Mouse (Mus musculus) hindbrain, embryonic 16.5 days (tissue): ENCODE results near the gene Crcp. TPM values are rescaled to one million over a fixed set of nuclear protein-coding genes. Genes with fewer than 3 reads are reported as not detected.

ENCODE experiments used
- ATAC-seq: fragments of 200-750 bp; cut with Nextera tagmentation; 2 replicates; pipeline ENCODE4 v1.8.0; 2017; ENCODE audit warnings: moderate TSS enrichment, moderate library complexity
- H3K27ac ChIP-seq: fragments of 300-500 bp; sonication (generic); 2 replicates; pipeline ENCODE4 v1.5.1; 2014; ENCODE audit warnings: low read depth, mild to moderate bottlenecking, control low read depth, low read length, moderate library complexity
- H3K27me3 ChIP-seq: fragments of 300-500 bp; sonication (generic); replicated peaks from 2 replicates; pipeline ENCODE4 v1.6.1; 2014; ENCODE audit warnings: low read length; ENCODE audit not compliant: control insufficient read depth, insufficient read depth
- H3K36me3 ChIP-seq: fragments of 300-500 bp; sonication (generic); 2 replicates; pipeline ENCODE4 v1.6.1; 2014; ENCODE audit warnings: mild to moderate bottlenecking, low read length, moderate library complexity, mixed read lengths; ENCODE audit not compliant: control insufficient read depth, insufficient read depth
- H3K4me1 ChIP-seq: fragments of 300-500 bp; sonication (generic); 2 replicates; pipeline ENCODE4 v1.6.1; 2014; ENCODE audit warnings: low read depth, low read length; ENCODE audit not compliant: control insufficient read depth, insufficient read depth
- H3K4me2 ChIP-seq: fragments of 300-500 bp; sonication (generic); 2 replicates; pipeline ENCODE4 v1.6.1; 2014; ENCODE audit warnings: mild to moderate bottlenecking, low read length, control low read depth, moderate library complexity
- H3K4me3 ChIP-seq: fragments of 300-500 bp; sonication (generic); 2 replicates; pipeline ENCODE4 v1.5.1; 2014; ENCODE audit warnings: mild to moderate bottlenecking, low read length, control low read depth, moderate library complexity
- H3K9ac ChIP-seq: fragments of 300-500 bp; sonication (generic); 2 replicates; pipeline ENCODE4 v1.6.1; 2014; ENCODE audit warnings: low read depth, mild to moderate bottlenecking, control low read depth, low read length, moderate library complexity
- H3K9me3 ChIP-seq: fragments of 300-500 bp; sonication (generic); 2 replicates; pipeline ENCODE4 v1.6.1; 2014; ENCODE audit warnings: mild to moderate bottlenecking, low read length, moderate library complexity; ENCODE audit not compliant: control insufficient read depth
- WGBS: fragments of 180-500 bp; shearing (Covaris S2); extraction: QIAGEN DNeasy Blood & Tissue Kit; methylation state at CpG from one replicate; pipeline ENCODE4 v1.1.7; 2014; 5-methylcytosine and 5-hydroxymethylcytosine counted together
- polyA plus RNA-seq: library from polyadenylated mRNA; unstranded; fragments of >200 nt; fragmentation: Nextera tagmentation; extraction: Ambion mirVana; gene quantifications from 2 replicates; pipeline ENCODE4 v1.2.1, GENCODE M21; 2015

Gene Crcp
- polyA plus RNA-seq, result 78.0 and 92.1 TPM in 2 replicates

DNA sequence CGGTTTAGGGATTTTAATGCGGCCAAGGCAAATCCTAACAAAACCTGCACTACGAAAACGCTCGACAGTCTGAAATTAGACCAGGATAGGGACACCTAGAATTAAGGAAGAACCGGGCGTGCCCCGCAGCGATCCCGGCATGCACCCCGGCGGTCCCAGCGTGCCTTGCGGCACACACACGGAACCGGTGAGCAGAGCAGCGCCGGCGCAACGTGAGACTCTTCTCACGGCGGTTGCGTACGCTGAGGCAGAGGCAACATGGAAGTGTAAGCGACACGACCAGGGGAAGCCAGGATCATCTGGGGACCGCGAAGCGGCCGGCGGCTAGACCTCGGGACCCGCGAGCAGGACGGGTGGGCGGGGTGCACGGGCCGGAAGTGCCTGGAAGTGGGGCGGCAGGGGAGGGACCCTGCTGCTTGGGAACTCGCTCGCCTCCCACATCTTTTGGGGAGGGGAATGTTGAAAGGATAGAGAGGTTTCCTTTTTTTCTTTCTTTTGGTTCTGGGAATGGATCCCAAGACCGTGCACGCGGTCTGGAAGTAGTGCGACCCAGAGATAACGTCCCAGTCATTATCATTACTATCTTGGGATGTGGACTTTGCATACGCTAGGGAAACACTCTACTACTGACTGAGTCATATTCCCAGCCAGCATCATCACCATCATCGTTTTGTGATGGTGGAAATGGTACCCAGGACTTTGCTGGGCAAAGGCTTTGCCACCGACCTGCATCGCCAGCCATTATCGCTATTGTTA, at the start of gene Crcp, which contains the start of gene Asl:
Gene Crcp (plus strand): TSS at position 149 of the 756 bp plus-strand sequence.
Gene Asl (minus strand): TSS at position 106 of the 756 bp plus-strand sequence.
- Histone ChIP-seq H3K4me1 (peaks cover 2% of the 10 kb centered on the region; the same call in 1 of the 2 replicates), H3K9ac (peak within 1 kb of the TSS; percentile 89), H3K27me3 (no peaks in the 10 kb centered on the region), H3K27ac (peak within 1 kb of the TSS; percentile 95), H3K4me2 (peak within 1 kb of the TSS; percentile 82), H3K36me3 (no peaks in the 10 kb centered on the region), H3K4me3 (peak within 1 kb of the TSS; percentile 79), H3K9me3 (no peaks in the 10 kb centered on the region)
- peak; percentile 91 for ATAC-seq
- 2% methylated on average over 48 of the region's 51 CpGs for WGBS

GRCm38 (mm10) chr5:129980216-129980615, 48.9 kb upstream of the Crcp start:
- Histone ChIP-seq H3K4me3 (no peak overlapping the region), H3K4me1 (no peaks in the 10 kb centered on the region), H3K9me3 (no peaks in the 10 kb centered on the region), H3K4me2 (no peak overlapping the region), H3K27me3 (no peaks in the 10 kb centered on the region), H3K9ac (no peak overlapping the region), H3K27ac (no peak overlapping the region), H3K36me3 (0 out of 2 replicates have a peak, but pooled peaks cover 3% of the 10 kb centered on the region)
- no peak for ATAC-seq
- WGBS, result 82% methylated on average over 3 of the region's 3 CpGs

GRCm38 (mm10) chr5:129989376-129989775, 39.7 kb upstream of the Crcp start:
- no peak for ATAC-seq
- no peaks in the 10 kb centered on the region for H3K27me3 ChIP-seq
- 0 out of 2 replicates have a peak, but pooled peaks cover 2% of the 10 kb centered on the region for H3K36me3 ChIP-seq
- H3K4me3 ChIP-seq, result no peak overlapping the region
- H3K27ac ChIP-seq, result no peak overlapping the region
- no peaks in the 10 kb centered on the region for H3K9me3 ChIP-seq
- no peak overlapping the region for H3K4me2 ChIP-seq
- H3K9ac ChIP-seq, result no peak overlapping the region
- H3K4me1 ChIP-seq, result no peaks in the 10 kb centered on the region
- WGBS, result 76% methylated on average over 13 of the region's 13 CpGs

GRCm38 (mm10) chr5:129991898-129992297, 37.2 kb upstream of the Crcp start:
- no peak for ATAC-seq
- Histone ChIP-seq H3K27me3 (no peaks in the 10 kb centered on the region), H3K4me2 (no peak overlapping the region), H3K4me3 (no peak overlapping the region), H3K4me1 (no peaks in the 10 kb centered on the region), H3K27ac (no peak overlapping the region), H3K9ac (no peak overlapping the region), H3K9me3 (no peaks in the 10 kb centered on the region), H3K36me3 (0 out of 2 replicates have a peak, but pooled peaks cover 2% of the 10 kb centered on the region)
- 96% methylated on average over 5 of the region's 5 CpGs for WGBS

DNA sequence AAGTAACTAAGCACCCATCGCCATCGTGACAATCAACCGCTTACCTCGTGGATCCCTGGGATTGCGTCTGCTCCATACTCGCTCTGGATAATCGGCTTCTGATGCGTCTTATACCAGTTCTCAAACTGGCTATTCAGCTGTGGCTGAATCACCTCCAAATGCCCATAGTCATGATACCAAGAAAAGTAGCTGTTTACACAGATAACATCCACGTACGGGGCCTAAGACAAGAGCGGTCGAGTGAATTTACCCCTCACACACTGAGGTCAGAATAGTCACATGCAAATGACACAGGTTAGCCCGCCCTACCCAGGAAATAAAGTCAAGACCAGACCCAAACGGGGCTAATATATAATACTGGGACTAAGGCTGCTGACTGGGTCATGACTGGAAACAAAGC, 35.7 kb upstream of the Crcp start:
- Histone ChIP-seq H3K27ac (no peak overlapping the region), H3K9me3 (no peaks in the 10 kb centered on the region), H3K4me2 (no peak overlapping the region), H3K4me1 (no peaks in the 10 kb centered on the region), H3K4me3 (no peak overlapping the region), H3K27me3 (no peaks in the 10 kb centered on the region), H3K36me3 (no peaks in the 10 kb centered on the region), H3K9ac (no peak overlapping the region)
- ATAC-seq, result no peak
- 89% methylated on average over 14 of the region's 14 CpGs for WGBS

DNA sequence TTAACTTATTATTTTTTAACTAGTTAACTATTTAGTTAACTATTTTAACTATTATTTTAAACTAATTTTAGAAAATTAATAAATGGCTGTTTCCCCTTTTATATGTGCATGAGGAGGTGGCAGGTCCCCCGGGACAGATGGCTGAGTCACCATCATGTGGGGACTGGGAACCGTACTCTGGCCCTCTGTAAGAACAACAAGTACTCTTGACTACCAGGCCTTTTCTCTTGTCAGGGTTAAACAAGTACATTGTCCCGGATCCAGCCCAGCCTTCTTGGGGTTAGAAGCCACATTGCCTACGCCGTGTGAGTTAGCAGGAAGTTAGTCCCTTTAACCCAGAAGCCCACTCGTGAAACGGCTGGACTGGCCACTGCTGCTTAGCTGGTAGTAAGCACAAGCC, 34.1 kb upstream of the Crcp start:
- Histone ChIP-seq H3K27me3 (no peaks in the 10 kb centered on the region), H3K27ac (no peak overlapping the region), H3K4me1 (no peaks in the 10 kb centered on the region), H3K36me3 (no peaks in the 10 kb centered on the region), H3K4me3 (no peak overlapping the region), H3K9me3 (no peaks in the 10 kb centered on the region), H3K9ac (no peak overlapping the region), H3K4me2 (no peak overlapping the region)
- no peak for ATAC-seq
- whole genome bisulfite sequencing, result 89% methylated on average over 7 of the region's 7 CpGs

DNA sequence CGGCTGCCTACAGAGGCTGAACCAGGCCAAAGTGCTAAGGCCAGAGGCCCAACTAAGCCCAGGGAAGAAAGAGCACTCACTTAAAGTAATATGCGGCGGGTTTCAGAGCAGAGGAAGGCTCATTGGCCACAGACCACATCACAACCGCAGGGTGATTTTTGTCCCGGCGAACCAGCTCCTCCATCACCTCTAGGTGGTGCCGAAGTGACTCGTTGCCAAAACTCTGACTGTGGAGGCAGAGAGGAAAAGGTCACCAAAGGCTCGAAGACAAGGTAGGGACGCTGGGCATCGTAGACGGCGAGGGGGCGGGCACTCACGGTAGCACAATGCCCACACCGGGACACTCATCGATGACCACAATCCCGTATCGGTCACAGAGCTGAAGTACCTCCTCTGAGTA, 31.4 kb upstream of the Crcp start:
- H3K36me3 ChIP-seq, result no peaks in the 10 kb centered on the region
- H3K9me3 ChIP-seq, result no peaks in the 10 kb centered on the region
- H3K4me1 ChIP-seq, result peaks cover 8% of the 10 kb centered on the region
- WGBS, result 72% methylated on average over 19 of the region's 19 CpGs
- no peak overlapping the region for H3K4me2 ChIP-seq
- no peak overlapping the region for H3K4me3 ChIP-seq
- no peak overlapping the region for H3K27ac ChIP-seq
- no peak for ATAC-seq
- H3K27me3 ChIP-seq, result no peaks in the 10 kb centered on the region
- no peak overlapping the region for H3K9ac ChIP-seq

DNA sequence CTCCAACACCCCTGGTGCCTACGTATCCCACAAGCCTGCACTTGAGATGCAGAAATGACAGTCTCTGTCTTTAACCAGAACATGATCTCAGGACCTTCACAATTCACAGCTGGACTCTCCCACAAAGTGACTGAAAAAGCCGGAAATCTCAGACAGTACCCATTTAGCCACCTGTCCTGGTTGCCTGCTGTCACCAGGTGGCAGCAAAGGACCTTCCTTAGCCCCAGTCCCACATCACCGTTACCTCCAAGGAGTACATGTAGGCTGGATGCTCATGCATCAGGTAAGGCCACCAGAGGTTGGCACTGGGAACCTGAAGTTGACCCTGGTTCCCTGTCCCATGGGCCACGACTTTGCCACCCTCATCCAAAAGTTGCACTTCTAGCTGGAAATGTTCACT, 30.0 kb upstream of the Crcp start:
- Histone ChIP-seq H3K27me3 (no peaks in the 10 kb centered on the region), H3K4me2 (no peak overlapping the region), H3K4me1 (peaks cover 12% of the 10 kb centered on the region), H3K4me3 (no peak overlapping the region), H3K27ac (no peak overlapping the region), H3K36me3 (no peaks in the 10 kb centered on the region), H3K9me3 (no peaks in the 10 kb centered on the region), H3K9ac (no peak overlapping the region)
- 35% methylated on average over 4 of the region's 4 CpGs for WGBS
- ATAC-seq, result no peak

DNA sequence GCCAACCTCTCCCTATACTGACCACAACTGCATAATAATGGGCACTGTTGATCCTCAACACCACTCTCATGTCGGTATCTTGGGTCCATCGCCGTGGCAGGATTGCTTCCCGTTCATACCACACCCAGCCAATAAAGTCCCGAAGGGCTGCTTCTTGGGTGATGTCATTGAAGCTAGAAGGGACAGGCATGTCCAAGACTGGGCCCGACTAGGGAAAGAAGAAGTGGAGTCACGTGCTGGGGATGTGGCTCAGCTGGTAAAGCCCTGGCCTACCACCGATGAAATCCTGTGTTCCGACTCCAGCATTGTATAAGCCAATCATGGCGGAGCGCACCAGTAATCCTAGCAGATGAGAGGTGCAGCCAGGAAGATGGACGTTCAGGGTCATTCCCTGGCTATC, 28.4 kb upstream of the Crcp start:
- Histone ChIP-seq H3K36me3 (no peaks in the 10 kb centered on the region), H3K9me3 (no peaks in the 10 kb centered on the region), H3K4me2 (no peak overlapping the region), H3K4me3 (no peak overlapping the region), H3K27ac (no peak overlapping the region), H3K4me1 (peaks cover 12% of the 10 kb centered on the region), H3K27me3 (no peaks in the 10 kb centered on the region), H3K9ac (no peak overlapping the region)
- 90% methylated on average over 12 of the region's 12 CpGs for WGBS
- ATAC-seq, result no peak
